Mouse (Mus musculus) ES-CJ7 (cell line): ENCODE measurements around the gene Lancl2.
A peak's percentile ranks its signal among the peaks of the same experiment; 100 is the strongest.

Experiments
- DNase-seq: peaks from one replicate; pipeline ENCODE4 v3.0.0; 2011; ENCODE audit warnings: low read depth, low spot score

Lancl2 gene

GRCm38 (mm10) chr6:57702376-57702742, at the start of gene Lancl2:
TSS of gene Lancl2 (plus strand) at chr6:57702540.
- no peak for DNase-seq

GRCm38 (mm10) chr6:57661295-57661694, 41.0 kb upstream of the Lancl2 start:
- DNase-seq, result no peak

DNA sequence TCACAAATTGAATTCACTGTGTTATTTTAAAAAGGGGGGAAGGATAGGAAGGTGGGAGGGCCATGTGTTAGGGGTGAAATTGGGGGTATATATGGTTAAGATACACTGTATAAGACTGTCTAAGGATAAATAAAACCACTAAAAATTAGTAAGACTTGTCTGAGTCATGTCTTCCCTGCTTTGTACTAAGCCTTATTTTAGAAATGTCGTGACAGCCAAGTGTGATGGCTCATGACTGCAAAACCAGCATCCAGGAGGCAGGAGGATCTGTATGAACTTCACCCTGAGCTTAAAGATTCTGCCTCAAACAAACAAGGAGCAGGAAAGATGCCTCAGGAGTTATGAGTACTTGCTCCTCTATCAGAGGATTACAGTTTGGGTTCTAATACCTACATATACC, 18.2 kb upstream of the Lancl2 start:
- no peak for DNase-seq

- DNase-seq, result peak; percentile 86
Observed at GRCm38 (mm10) chr6:57691467-57692261, 10.7 kb upstream of the Lancl2 start, which contains the start of gene Pyurf. TSS of gene Pyurf (minus strand) at chr6:57692078.

DNA sequence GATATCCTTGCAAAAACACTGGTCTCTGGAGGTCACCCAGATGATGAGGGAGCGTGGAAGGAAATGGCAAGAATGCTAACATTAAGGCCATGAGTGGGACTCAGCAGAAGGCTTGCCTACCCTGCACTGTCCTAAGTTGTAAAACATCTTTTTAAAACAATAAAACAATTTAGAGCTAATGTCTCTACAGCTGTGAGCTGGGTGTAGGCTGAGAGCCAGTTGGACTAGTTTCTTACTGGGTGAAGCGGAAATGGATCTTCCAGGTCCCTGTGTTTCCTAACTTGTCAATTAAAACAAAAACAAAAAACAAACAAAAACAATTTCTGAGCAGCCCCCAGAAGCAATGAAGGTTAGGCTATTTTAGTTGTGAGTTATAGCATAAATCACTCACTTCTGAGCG, 9.2 kb upstream of the Lancl2 start:
- no peak for DNase-seq

GRCm38 (mm10) chr6:57701686-57702085, 654 bp upstream of the Lancl2 start:
- DNase-seq, result no peak

DNA sequence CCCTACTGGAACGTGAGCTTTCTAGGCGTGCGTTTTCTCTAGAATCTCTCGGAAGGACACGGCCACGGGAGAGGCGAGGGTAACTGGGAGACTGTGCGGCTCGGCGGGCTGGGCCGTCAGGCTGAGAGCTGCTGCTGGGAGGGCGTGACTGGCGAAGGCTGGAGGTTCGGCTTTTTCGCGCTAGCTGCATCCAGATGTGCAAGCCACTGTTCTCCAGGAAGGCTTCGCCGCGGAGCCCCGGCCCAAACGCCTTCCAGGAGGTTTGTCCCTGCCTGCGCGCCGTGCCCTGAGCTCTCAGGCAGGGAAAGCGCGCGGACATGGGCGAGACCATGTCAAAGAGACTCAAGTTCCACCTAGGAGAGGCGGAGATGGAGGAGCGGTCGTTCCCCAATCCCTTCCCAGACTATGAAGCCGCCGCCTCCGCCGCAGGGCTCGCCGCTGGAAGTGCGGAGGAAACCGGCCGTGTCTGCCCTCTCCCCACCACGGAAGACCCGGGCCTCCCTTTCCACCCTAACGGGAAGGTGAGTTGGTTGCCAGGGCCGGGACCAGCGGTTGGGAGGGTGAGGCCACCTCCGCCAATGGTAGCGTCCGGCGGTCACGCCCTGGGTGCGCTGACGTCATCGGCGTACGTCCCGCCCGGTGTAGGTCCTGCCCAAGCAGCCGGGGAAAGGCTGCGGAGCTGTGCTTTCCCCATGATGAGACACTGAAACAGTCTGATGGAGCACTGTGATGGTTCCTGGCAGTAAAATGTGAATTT, 581 bp downstream of the Lancl2 start:
- DNase-seq, result peak; percentile 94

DNA sequence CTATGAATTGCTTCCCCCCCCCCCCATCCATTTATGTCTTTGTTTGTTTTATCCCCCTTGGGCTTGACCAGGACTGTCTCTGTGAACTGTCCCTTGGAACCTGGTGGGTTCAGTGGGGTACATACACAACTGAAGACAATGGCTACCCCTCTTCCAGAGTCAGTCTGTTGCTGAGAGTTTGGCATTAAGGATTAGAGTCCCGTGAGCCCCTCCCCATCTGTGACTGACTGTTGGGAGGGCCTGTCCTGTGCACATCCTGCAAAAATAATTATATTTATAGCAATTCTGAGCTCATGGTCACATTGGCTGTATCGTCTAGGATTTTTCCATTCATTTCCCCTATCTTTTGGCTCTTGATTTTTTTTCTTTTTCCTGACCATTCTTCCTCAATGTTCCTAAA, 1.4 kb downstream of the Lancl2 start:
- no peak for DNase-seq

GRCm38 (mm10) chr6:57706721-57707120, 4.4 kb downstream of the Lancl2 start:
- no peak for DNase-seq

DNA sequence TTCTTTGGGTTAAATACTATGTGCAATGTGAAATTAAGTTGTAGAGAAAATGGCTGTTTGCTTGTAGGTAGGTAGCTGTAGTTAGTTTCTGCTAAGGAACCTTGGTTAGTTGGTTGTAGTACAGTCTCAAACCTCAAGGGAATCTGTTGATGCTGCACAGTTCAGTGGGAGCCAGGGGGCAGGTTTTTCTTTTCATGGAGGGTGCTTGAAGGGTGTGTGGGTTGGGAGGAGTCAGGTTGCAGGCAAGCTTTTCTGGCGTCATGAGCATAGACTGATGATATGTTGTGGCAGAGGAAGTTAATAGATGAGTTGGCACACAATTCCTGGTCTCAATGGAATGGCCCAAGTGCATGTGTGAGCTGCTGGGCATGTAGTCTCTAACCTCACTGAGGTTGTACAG, 9.4 kb downstream of the Lancl2 start:
- no peak for DNase-seq

GRCm38 (mm10) chr6:57721347-57721746, 19.0 kb downstream of the Lancl2 start:
- no peak for DNase-seq

GRCm38 (mm10) chr6:57742749-57743148, 40.4 kb downstream of the Lancl2 start:
- no peak for DNase-seq

DNA sequence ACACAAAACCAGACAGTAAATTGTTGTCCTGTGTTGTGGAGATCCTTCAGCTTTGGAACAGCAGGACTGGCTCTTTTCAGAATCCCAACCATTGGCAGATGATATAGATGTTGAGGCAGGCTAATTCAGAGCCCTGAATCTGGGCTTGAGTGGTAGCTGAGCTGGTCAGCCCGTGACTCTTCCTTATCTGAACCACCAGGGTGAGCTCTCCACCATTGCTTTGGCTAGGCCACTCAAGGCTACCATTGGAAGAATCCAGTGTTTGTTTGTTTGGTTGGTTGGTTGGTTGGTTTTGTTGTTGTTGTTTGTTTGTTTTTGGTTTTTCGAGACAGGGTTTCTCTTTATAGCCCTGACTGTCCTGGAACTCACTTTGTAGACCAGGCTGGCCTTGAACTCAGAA, 41.0 kb downstream of the Lancl2 start:
- DNase-seq, result peak; percentile 20

DNA sequence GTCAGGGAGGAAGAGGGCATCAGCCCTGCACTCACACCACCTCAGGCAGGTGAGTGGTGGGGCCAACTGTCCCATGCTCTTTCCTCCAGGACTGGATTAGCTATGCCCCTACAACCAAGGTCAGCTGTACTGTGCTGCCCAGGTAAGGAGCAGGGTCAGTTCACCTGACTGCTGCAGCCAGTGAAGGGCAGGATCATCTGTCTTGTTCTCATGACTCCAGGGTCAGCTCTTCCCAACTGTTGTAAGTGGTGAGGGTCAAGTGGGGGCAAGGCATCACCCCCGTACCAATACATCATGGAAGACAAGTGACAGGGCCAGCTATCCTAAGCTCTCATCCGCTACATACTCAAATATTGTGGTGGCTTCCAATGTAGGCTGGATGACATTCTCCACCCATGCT, 41.8 kb downstream of the Lancl2 start:
- DNase-seq, result no peak

GRCm38 (mm10) chr6:57744974-57745747, 42.8 kb downstream of the Lancl2 start:
- DNase-seq, result no peak

DNA sequence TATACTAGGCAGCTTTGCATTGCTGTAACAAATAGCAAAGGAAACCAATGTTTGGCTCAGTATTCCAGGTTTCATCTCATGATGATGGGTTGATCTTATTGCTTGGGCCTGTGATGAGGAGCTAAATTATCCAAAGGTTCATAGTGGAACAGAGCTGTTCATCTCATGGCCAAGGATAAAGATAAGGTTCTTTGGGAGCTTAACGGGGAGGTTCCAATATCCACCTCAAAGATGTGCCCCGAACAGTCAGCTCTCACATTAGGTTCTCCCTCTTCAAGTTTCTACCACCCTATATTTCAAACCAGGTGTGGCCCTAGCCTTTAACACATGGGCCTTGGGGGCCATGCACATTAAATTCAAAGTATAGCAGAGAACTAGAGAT, 43.4 kb downstream of the Lancl2 start:
- DNase-seq, result no peak

- no peak for DNase-seq
Observed at GRCm38 (mm10) chr6:57753962-57754759, 51.8 kb downstream of the Lancl2 start.

- DNase-seq, result no peak
Observed at GRCm38 (mm10) chr6:57763054-57763453, 60.7 kb downstream of the Lancl2 start.

- DNase-seq, result no peak
Observed at GRCm38 (mm10) chr6:57765095-57765878, 62.9 kb downstream of the Lancl2 start.

- DNase-seq, result no peak
Observed at GRCm38 (mm10) chr6:57766287-57766686, 63.9 kb downstream of the Lancl2 start.
